In genomic region chr2:39020004-39020403, GRCm38 (mm10) we compare ENCODE assay signal across 16 mouse cellular contexts.
"Had no signal": no experiment of that assay in that cellular context is flagged by ENCODE, and none has a peak within 500 bp of the region (broad histone marks: within the 10 kb centered on the region; RNA-seq: fewer than 3 reads in every experiment).

No protein-coding gene starts in this region.

- H3K4me2 ChIP-seq: neural tube, embryonic 12.5 days; neural tube, embryonic 13.5 days; neural tube, embryonic 15.5 days; stomach, embryonic 15.5 days had no signal

- H3K9me3 ChIP-seq: neural tube, embryonic 12.5 days; neural tube, embryonic 13.5 days; neural tube, embryonic 15.5 days; stomach, embryonic 15.5 days had no signal

- H3K27ac ChIP-seq: neural tube, embryonic 12.5 days; neural tube, embryonic 13.5 days; neural tube, embryonic 15.5 days; stomach, embryonic 15.5 days; stomach, postnatal 0 days had no signal

- DNase-seq: retina, postnatal 1 day; right cerebral cortex, adult 18-20 months; right cerebral cortex, postnatal 14 days; right cerebral cortex, postnatal 25 days; right cerebral cortex, postnatal 4 days; thymus, adult 18-20 months; thymus, adult 2 months; thymus, postnatal 14 days; thymus, postnatal 25 days; thymus, postnatal 36 days; thymus, postnatal 4 days had no signal

- H3K9ac ChIP-seq: neural tube, embryonic 12.5 days; neural tube, embryonic 13.5 days; neural tube, embryonic 15.5 days; stomach, embryonic 15.5 days had no signal

- H3K27me3 ChIP-seq: neural tube, embryonic 12.5 days; neural tube, embryonic 13.5 days; neural tube, embryonic 15.5 days; stomach, embryonic 15.5 days had no signal

- H3K4me1 ChIP-seq: neural tube, embryonic 12.5 days; neural tube, embryonic 13.5 days; neural tube, embryonic 15.5 days; stomach, embryonic 15.5 days had no signal

- H3K4me3 ChIP-seq: neural tube, embryonic 12.5 days; neural tube, embryonic 13.5 days; neural tube, embryonic 15.5 days; stomach, embryonic 15.5 days had no signal
